Mouse (Mus musculus) monocyte, adult 2 months (primary cell): ENCODE results near the gene Prf1.

ENCODE experiments used
- DNase-seq, 2 experiments: peaks; one replicate each; pipeline ENCODE4 v3.0.0; 2022; ENCODE audit warnings: low spot score in 2 of 2, low read depth in 1 of 2

Prf1 gene

DNA sequence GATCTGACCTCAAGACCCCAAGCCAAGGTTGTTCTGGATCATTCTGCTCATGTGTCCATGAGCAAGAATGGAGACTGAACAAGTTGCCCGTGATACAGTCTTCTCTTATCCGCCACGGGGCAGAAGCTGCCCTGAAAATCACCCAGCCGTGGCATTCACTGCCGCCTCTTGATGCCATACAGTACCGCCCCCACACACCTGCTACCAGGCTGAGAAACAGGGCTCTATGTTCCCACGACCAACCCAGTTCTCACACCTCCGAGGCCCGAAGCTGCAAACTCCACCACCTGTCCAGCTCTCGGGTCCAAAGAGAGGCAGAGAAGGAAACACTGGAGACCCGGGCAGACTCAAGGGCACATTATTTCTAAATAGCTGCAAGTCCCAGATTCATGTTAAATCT, 40.0 kb downstream of the Prf1 start:
- DNase-seq = no peak

DNA sequence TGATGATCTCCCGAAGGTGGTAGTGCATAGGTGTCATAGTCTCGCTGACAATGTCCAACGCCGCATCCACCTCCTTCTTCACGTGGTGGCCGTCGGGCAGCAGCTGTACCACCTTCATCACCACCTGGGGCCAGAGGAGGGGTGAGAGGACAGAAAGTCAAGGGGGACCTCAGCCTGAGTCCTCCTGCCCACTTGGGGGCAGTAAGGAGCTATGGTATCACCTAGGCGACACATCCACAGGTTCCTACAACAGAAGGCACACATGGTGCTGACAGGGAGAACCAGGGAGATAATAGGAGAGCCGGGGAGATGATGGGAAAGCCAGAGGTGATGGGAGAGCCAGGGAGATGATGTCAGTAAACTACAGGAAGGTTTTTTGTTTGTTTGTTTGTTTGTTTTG, 41.6 kb downstream of the Prf1 start:
- no peak for DNase-seq

DNA sequence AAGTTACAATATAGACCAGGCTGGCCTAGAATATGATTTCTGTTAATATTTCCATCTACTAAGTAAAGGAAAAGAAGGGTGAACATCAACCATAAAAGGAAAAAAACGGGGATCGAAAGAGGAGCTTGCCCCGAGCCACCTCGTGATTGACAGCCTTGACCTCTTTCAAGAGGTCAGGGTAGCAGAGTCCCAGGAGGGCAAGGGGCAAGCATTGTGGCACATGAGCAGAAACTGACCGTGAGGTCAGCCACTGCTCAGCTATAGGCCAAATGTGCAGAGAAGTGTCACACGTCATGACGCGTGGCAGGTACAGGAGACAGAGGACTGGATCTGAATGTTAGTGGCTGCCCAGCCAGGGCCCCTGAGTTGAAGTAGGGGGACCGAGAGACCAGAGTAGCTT, 42.6 kb downstream of the Prf1 start:
- no peak for DNase-seq

DNA sequence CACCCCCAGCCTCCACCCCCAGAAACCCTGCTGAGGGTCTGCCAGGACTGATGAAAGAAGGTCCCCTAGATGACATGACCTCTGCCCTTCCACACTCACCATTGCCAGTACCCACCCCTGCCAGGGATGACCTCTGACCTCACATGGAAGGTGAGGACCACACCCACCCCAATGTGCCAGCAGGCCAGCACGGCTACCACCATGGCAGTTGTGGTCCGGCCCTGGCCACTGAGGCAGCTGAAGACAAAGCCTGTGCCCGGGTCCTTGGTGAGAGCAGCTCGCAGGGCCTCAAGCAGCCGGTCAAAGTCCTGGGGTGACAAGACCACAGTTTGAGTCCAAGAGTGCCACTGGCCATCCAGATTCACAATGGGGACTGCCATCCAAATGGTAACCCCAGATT, 43.4 kb downstream of the Prf1 start:
- no peak for DNase-seq

DNA sequence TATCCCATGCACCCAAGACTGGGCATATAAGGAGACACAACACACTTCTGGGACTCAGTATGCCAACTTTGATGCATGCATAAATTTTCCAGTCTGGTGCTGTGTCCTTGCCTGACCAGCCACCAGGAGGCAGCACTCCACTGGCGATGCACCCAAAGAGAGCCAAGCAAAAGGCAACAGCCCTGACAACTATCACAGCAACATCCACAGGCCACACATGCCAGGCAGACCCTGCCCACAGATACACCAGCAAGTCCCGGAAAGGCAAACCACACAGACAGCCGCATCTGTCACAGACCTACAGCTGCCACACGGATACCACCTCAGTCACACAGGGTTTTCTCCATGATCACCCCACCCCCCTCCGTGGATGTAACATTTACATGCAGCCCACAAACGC, 43.9 kb downstream of the Prf1 start:
- peak in 1 of 2 experiments; percentile 10 for DNase-seq

DNA sequence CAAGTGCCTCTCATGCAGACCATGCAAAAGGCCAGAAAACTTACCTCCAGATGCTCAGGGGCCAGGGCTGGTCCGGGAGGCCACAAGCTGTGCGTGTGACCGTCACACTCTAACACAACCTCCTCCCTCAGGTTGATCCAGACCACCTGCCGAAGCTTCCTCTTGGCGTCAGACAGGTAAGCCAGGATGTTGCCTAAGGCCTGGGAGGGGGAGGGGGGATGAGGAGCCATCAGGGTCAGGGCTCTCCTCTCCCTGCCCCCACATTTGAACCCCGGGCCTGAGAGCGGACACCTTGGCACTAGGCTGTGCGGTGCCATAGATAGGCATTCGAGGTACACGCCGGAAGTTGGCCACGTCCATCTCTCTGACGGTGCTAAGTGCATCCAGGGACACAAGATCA, 45.1 kb downstream of the Prf1 start:
- no peak for DNase-seq

DNA sequence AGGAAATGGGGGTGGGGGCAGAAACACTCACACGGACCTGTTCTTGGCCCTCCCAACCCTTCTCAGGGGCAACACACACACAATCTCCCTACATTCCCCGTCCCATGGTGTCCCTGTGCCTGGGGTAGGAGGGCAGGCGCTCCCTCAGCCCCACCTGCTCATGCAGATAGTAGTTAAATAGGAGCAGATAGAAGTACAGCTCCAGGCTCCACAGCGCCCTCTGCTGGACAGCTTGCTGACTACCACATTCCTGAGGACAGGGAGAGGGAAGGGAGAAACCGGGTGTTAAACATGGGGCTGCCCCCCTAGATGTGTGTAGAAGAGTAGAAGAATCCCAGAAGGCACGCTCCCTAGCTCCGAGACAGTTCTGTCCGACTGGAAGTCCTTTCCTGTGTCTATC, 46.3 kb downstream of the Prf1 start:
- DNase-seq = peak in 1 of 2 experiments; percentile 42

DNA sequence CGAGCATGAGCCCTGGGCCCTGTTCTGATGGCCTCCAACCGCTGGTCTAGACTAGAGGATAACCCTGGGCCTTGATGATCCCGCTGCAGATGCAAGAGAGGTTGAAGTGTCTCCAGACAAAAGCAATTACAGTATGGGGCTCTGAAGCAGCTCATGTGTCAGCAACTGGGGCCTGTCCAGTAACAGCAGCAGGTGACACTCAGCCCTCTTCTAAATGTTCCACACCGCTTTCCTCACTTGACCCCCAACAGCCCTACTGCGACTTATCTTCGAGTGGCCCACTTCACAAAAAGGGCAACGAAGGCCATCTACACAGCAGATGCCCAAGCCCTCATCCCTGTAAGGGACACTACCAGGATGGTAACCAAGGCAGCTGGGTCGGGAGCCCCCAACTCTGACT, 47.5 kb downstream of the Prf1 start:
- DNase-seq = no peak

DNA sequence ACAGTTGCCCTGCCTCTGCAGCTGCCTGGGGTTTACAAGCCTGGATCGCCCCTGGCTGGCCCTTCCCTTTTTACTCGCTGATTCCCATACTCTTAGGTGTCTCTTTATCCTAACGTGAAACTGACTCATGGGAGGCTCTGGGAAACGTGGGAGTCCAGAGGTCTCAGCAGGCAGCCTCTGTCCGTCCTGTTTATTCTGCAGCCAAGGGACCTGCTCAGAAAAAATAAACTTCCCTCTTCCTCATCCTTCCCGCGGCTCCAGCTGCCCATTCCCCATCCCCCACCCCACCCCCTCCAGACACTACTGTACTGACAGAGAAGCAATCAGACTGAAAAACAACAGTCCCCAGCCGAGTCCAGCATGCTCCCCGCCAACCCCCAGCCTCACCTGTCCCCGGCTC, 48.7 kb downstream of the Prf1 start:
- no peak for DNase-seq

DNA sequence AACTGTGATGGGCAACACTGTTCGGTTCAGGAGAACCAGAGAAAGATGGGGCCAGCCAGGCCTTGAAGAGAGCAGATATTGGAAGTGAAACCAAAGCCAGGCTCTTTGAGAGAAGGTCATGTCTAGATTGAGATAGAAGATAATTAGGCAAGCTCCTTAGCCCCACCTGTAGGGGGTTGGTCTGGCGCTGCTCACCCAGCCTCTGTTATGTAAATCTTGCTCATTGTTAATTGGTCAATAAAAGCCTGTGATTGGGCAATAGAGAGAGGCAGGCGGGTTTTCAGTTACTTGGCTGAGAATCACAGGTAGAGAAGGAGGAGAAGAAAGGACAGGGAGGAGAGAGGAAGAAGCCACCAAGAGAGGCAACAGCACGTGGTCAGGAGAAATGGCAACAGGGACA, 53.6 kb downstream of the Prf1 start:
- DNase-seq = no peak
